Mouse (Mus musculus) liver, embryonic 13.5 days (tissue): ENCODE results near the gene Rtbdn. TPM values are rescaled to one million over a fixed set of nuclear protein-coding genes. Genes with fewer than 3 reads are reported as not detected.

ENCODE experiments used
- ATAC-seq: fragments of 200-750 bp; cut with Nextera tagmentation; 2 replicates; pipeline ENCODE4 v1.8.0; 2017; ENCODE audit warnings: low read depth, mild to moderate bottlenecking, moderate number of reproducible peaks, moderate library complexity
- DNase-seq: peaks from one replicate; pipeline ENCODE4 v3.0.0; 2022
- H3K27ac ChIP-seq: fragments of 300-500 bp; sonication (generic); 2 replicates; pipeline ENCODE4 v1.5.1; 2015; ENCODE audit warnings: moderate library complexity, mild to moderate bottlenecking, inconsistent platforms
- H3K27me3 ChIP-seq: fragments of 300-500 bp; sonication (generic); 2 replicates; pipeline ENCODE4 v1.6.1; 2015; ENCODE audit warnings: mild to moderate bottlenecking, inconsistent platforms
- H3K36me3 ChIP-seq: fragments of 300-500 bp; sonication (generic); 2 replicates; pipeline ENCODE4 v1.6.1; 2015; ENCODE audit warnings: mild to moderate bottlenecking, inconsistent platforms
- H3K4me1 ChIP-seq: fragments of 300-500 bp; sonication (generic); replicated peaks from 2 replicates; pipeline ENCODE4 v1.6.1; 2015; ENCODE audit warnings: inconsistent platforms
- H3K4me2 ChIP-seq: fragments of 300-500 bp; sonication (generic); 2 replicates; pipeline ENCODE4 v1.6.1; 2015; ENCODE audit warnings: inconsistent platforms, mild to moderate bottlenecking, moderate library complexity
- H3K4me3 ChIP-seq: fragments of 300-500 bp; sonication (generic); replicated peaks from 2 replicates; pipeline ENCODE4 v1.5.1; 2015; ENCODE audit warnings: mild to moderate bottlenecking, inconsistent platforms
- H3K9ac ChIP-seq: fragments of 300-500 bp; sonication (generic); 2 replicates; pipeline ENCODE4 v1.6.1; 2015; ENCODE audit warnings: mild to moderate bottlenecking, inconsistent platforms
- H3K9me3 ChIP-seq: fragments of 300-500 bp; sonication (generic); replicated peaks from 2 replicates; pipeline ENCODE4 v1.6.1; 2016; ENCODE audit warnings: inconsistent platforms
- WGBS: fragments of 180-500 bp; shearing (Covaris S2); methylation state at CpG from one replicate; pipeline ENCODE4 v1.1.7; 2015; ENCODE audit not compliant: insufficient replicate concordance; 5-methylcytosine and 5-hydroxymethylcytosine counted together
- polyA plus RNA-seq: library from polyadenylated mRNA; unstranded; fragments of >200 nt; fragmentation: Nextera tagmentation; extraction: Ambion mirVana; gene quantifications from 2 replicates; pipeline ENCODE4 v1.2.1, GENCODE M21; 2015

The Rtbdn gene
- polyA plus RNA-seq, 1 experiment from 2014 or later = 0.33 TPM

- Histone ChIP-seq H3K9ac (peak overlapping the region; percentile 90), H3K4me2 (peak overlapping the region; percentile 94), H3K9me3 (no peaks in the 10 kb centered on the region), H3K36me3 (peaks cover 44% of the 10 kb centered on the region), H3K27me3 (peaks cover 29% of the 10 kb centered on the region), H3K4me1 (peaks cover 80% of the 10 kb centered on the region), H3K27ac (peak overlapping the region; percentile 91), H3K4me3 (peak overlapping the region; percentile 74)
- ATAC-seq (no peak), DNase-seq (no peak)
- 39% methylated on average over 20 of the region's 20 CpGs for WGBS
Observed at GRCm38 (mm10) chr8:84909162-84909767, 37.5 kb upstream of the Rtbdn start.

- peak; percentile 23 for DNase-seq
- Histone ChIP-seq H3K27me3 (peaks cover 29% of the 10 kb centered on the region), H3K4me3 (peak overlapping the region; percentile 74), H3K36me3 (peaks cover 37% of the 10 kb centered on the region), H3K4me1 (peaks cover 73% of the 10 kb centered on the region), H3K4me2 (peak overlapping the region; percentile 94), H3K27ac (peak overlapping the region; percentile 91), H3K9ac (peak overlapping the region; percentile 90), H3K9me3 (no peaks in the 10 kb centered on the region)
- WGBS = 53% methylated on average over 5 of the region's 5 CpGs
- ATAC-seq = no peak
Observed at GRCm38 (mm10) chr8:84909949-84910348, 36.8 kb upstream of the Rtbdn start.

GRCm38 (mm10) chr8:84910551-84910950 lies 36.2 kb upstream of the Rtbdn start:
- ATAC-seq = no peak
- 81% methylated on average over 6 of the region's 6 CpGs for WGBS
- H3K9me3 ChIP-seq = no peaks in the 10 kb centered on the region
- no peak for DNase-seq
- H3K27ac ChIP-seq = 0 out of 2 replicates have a peak overlapping the region, but pooled peaks have one; percentile 12
- H3K4me1 ChIP-seq = peaks cover 67% of the 10 kb centered on the region
- peak overlapping the region; percentile 94 for H3K4me2 ChIP-seq
- no peak overlapping the region for H3K4me3 ChIP-seq
- H3K27me3 ChIP-seq = peaks cover 33% of the 10 kb centered on the region
- H3K36me3 ChIP-seq = peaks cover 31% of the 10 kb centered on the region
- no peak overlapping the region; the same call in 1 of the 2 replicates for H3K9ac ChIP-seq

- 89% methylated on average over 9 of the region's 9 CpGs for WGBS
- H3K27me3 ChIP-seq = peaks cover 44% of the 10 kb centered on the region
- no peak for ATAC-seq
- peak overlapping the region; percentile 88; the same call in 1 of the 2 replicates for H3K4me2 ChIP-seq
- no peaks in the 10 kb centered on the region for H3K9me3 ChIP-seq
- 0 out of 2 replicates have a peak overlapping the region, but pooled peaks have one; percentile 68 for H3K9ac ChIP-seq
- peaks cover 18% of the 10 kb centered on the region for H3K36me3 ChIP-seq
- H3K27ac ChIP-seq = no peak overlapping the region
- 0 out of 2 replicates have a peak overlapping the region, but pooled peaks have one; percentile 54 for H3K4me3 ChIP-seq
- DNase-seq = no peak
- peaks cover 60% of the 10 kb centered on the region for H3K4me1 ChIP-seq
Observed at GRCm38 (mm10) chr8:84911854-84912253, 34.9 kb upstream of the Rtbdn start.

GRCm38 (mm10) chr8:84912391-84912790 lies 34.4 kb upstream of the Rtbdn start:
- peak overlapping the region; percentile 50; the same call in 1 of the 2 replicates for H3K27ac ChIP-seq
- H3K27me3 ChIP-seq = peaks cover 49% of the 10 kb centered on the region
- ATAC-seq (no peak), DNase-seq (no peak)
- peak overlapping the region; percentile 88 for H3K4me2 ChIP-seq
- peaks cover 55% of the 10 kb centered on the region for H3K4me1 ChIP-seq
- H3K9me3 ChIP-seq = no peaks in the 10 kb centered on the region
- H3K36me3 ChIP-seq = peaks cover 12% of the 10 kb centered on the region
- H3K9ac ChIP-seq = peak overlapping the region; percentile 68
- 30% methylated on average over 27 of the region's 27 CpGs for whole genome bisulfite sequencing
- peak overlapping the region; percentile 54 for H3K4me3 ChIP-seq

- ATAC-seq (peak; percentile 63), DNase-seq (peak; percentile 82)
- H3K27me3 ChIP-seq = peaks cover 55% of the 10 kb centered on the region
- peak overlapping the region; percentile 50 for H3K27ac ChIP-seq
- peak overlapping the region; percentile 88 for H3K4me2 ChIP-seq
- peak overlapping the region; percentile 68 for H3K9ac ChIP-seq
- no peaks in the 10 kb centered on the region for H3K9me3 ChIP-seq
- H3K36me3 ChIP-seq = peaks cover 9% of the 10 kb centered on the region
- H3K4me1 ChIP-seq = peaks cover 50% of the 10 kb centered on the region
- WGBS = 1% methylated on average over 55 of the region's 55 CpGs
- H3K4me3 ChIP-seq = peak overlapping the region; percentile 54
Observed at GRCm38 (mm10) chr8:84912895-84913501, 33.8 kb upstream of the Rtbdn start.

- H3K27ac ChIP-seq = peak overlapping the region; percentile 35
- H3K9me3 ChIP-seq = no peaks in the 10 kb centered on the region
- peaks cover 9% of the 10 kb centered on the region for H3K36me3 ChIP-seq
- H3K4me1 ChIP-seq = peaks cover 47% of the 10 kb centered on the region
- H3K4me2 ChIP-seq = peak overlapping the region; percentile 88
- H3K27me3 ChIP-seq = peaks cover 60% of the 10 kb centered on the region
- ATAC-seq = no peak
- peak overlapping the region; percentile 54 for H3K4me3 ChIP-seq
- 5% methylated on average over 9 of the region's 9 CpGs for WGBS
- no peak for DNase-seq
- H3K9ac ChIP-seq = peak overlapping the region; percentile 68
Observed at GRCm38 (mm10) chr8:84913502-84913900, 33.3 kb upstream of the Rtbdn start.

GRCm38 (mm10) chr8:84913960-84914359 lies 32.8 kb upstream of the Rtbdn start:
- peak; percentile 27; the same call in 1 of the 2 replicates for ATAC-seq
- WGBS = 24% methylated on average over 4 of the region's 4 CpGs
- Histone ChIP-seq H3K9ac (no peak overlapping the region), H3K4me2 (peak overlapping the region; percentile 88), H3K27me3 (peaks cover 65% of the 10 kb centered on the region), H3K27ac (peak overlapping the region; percentile 35; the same call in 1 of the 2 replicates), H3K9me3 (no peaks in the 10 kb centered on the region), H3K4me1 (peaks cover 43% of the 10 kb centered on the region), H3K36me3 (peaks cover 9% of the 10 kb centered on the region), H3K4me3 (peak overlapping the region; percentile 54)
- peak; percentile 72 for DNase-seq

GRCm38 (mm10) chr8:84915269-84915668 lies 31.5 kb upstream of the Rtbdn start:
- H3K9ac ChIP-seq = no peak overlapping the region
- H3K9me3 ChIP-seq = no peaks in the 10 kb centered on the region
- H3K4me1 ChIP-seq = peaks cover 30% of the 10 kb centered on the region
- DNase-seq (no peak), ATAC-seq (no peak)
- WGBS = 81% methylated on average over 8 of the region's 8 CpGs
- H3K4me3 ChIP-seq = no peak overlapping the region
- H3K27me3 ChIP-seq = peaks cover 77% of the 10 kb centered on the region
- H3K27ac ChIP-seq = no peak overlapping the region
- no peak overlapping the region for H3K4me2 ChIP-seq
- peaks cover 7% of the 10 kb centered on the region for H3K36me3 ChIP-seq

- H3K9me3 ChIP-seq = no peaks in the 10 kb centered on the region
- H3K4me3 ChIP-seq = no peak overlapping the region
- H3K4me2 ChIP-seq = no peak overlapping the region
- no peak overlapping the region for H3K9ac ChIP-seq
- H3K27ac ChIP-seq = no peak overlapping the region
- H3K4me1 ChIP-seq = peaks cover 21% of the 10 kb centered on the region
- no peak for DNase-seq
- 27% methylated on average over 20 of the region's 20 CpGs for WGBS
- ATAC-seq = no peak
- no peaks in the 10 kb centered on the region for H3K36me3 ChIP-seq
- H3K27me3 ChIP-seq = peaks cover 60% of the 10 kb centered on the region
Observed at GRCm38 (mm10) chr8:84917781-84918180, 29.0 kb upstream of the Rtbdn start.

GRCm38 (mm10) chr8:84918646-84919045 lies 28.1 kb upstream of the Rtbdn start:
- Histone ChIP-seq H3K9me3 (no peaks in the 10 kb centered on the region), H3K4me3 (no peak overlapping the region), H3K36me3 (no peaks in the 10 kb centered on the region), H3K4me2 (no peak overlapping the region), H3K27me3 (peaks cover 61% of the 10 kb centered on the region), H3K4me1 (peaks cover 12% of the 10 kb centered on the region), H3K27ac (no peak overlapping the region), H3K9ac (no peak overlapping the region)
- ATAC-seq (no peak), DNase-seq (no peak)
- 73% methylated on average over 15 of the region's 15 CpGs for WGBS
